Mouse (Mus musculus): ENCODE results near the gene Slc46a1. TPM values are rescaled to one million over a fixed set of nuclear protein-coding genes. Genes with fewer than 3 reads are reported as not detected.

The Slc46a1 gene
- total RNA-seq (2015) = 2.4 and 2.7 TPM in 2 replicates
- 1.8 and 5.8 TPM in 2 replicates for total RNA-seq (2017)

DNA sequence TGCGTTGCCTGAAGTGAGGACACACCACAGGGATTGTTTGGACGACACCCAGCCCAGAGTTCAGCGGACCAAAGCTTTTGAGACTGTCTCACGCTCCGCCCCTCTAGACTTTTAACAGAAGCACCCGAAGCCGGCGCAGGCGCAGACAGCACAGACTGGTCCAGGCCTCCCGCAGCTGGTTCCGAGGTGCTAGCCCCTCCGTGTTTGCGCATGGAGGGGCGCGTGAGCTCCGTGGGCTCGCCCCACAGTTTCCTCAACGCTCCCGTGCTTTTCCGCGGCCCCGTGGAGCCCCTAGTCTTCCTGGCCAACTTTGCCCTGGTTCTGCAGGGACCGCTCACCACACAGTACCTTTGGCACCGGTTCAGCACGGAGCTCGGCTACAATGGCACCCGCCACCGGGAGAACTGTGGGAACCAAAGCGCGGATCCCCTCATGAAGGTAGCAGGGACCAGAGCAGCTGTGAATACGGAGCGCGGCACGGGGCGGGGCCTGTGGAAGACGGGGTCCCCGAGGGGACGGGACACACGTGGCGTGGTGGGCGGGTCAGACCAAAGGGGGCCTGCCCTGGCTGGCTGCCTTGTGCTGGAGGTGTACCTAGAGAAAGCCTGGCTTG lies at the start of gene Slc46a1:
Slc46a1 (plus strand) TSS at position 130 of the 613 bp plus-strand sequence.
- peak; percentile 92 for ATAC-seq (replicated peaks; ENCODE audit: poor library complexity)

DNA sequence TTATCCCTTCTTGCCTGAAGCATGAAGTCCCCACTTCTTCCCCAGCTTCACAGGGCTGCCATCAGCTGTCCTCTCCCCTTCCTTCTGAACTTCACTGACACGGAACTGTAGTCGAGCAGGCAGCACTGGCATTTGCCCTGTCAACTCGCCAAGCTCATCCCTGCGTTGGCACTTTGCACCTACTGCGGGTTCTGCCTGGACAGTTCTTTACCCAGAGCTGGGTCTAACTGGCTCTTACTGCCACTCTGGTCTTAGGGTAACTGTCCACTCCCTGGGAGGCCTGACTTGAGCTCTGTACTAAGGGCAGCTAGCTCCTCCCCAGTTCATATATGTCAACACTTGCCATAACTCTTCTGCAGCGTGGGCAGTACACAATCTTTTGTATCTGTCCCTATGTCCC lies 48.6 kb upstream of the Slc46a1 start:
- ATAC-seq (replicated peaks; ENCODE audit: poor library complexity) = no peak

DNA sequence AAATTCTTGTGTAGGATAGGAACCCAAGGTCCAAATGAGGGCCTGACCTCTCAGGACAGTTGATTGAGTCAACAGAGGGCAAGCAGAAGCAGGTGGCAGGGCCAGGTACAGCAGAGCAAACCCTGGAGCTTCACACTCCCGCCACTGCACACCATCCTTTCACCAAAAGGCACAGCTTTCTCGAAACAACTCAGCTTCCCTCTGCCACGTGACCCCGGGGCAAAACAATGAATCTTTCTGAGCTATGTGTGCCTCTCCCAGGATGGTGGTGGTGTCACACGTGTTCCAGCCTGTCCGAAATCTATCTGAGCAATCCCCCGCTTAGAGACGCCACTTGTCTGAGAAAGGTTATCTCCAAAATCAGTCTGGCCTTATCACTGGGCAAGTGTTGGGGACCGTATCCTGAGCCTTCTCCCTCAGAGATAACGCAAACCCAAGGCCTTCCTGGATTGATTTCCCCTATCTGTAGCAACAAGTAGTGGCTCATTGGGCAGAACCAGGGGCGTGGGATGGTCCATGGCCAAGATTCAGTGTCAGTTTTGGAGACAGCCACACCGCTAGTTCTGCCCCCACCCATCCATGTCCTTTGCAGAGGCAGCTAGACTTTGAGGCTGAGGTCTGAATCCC lies 45.1 kb upstream of the Slc46a1 start:
- 0 out of 2 replicates have a peak, but pooled peaks have one; percentile 29 for ATAC-seq (replicated peaks; ENCODE audit: poor library complexity)

DNA sequence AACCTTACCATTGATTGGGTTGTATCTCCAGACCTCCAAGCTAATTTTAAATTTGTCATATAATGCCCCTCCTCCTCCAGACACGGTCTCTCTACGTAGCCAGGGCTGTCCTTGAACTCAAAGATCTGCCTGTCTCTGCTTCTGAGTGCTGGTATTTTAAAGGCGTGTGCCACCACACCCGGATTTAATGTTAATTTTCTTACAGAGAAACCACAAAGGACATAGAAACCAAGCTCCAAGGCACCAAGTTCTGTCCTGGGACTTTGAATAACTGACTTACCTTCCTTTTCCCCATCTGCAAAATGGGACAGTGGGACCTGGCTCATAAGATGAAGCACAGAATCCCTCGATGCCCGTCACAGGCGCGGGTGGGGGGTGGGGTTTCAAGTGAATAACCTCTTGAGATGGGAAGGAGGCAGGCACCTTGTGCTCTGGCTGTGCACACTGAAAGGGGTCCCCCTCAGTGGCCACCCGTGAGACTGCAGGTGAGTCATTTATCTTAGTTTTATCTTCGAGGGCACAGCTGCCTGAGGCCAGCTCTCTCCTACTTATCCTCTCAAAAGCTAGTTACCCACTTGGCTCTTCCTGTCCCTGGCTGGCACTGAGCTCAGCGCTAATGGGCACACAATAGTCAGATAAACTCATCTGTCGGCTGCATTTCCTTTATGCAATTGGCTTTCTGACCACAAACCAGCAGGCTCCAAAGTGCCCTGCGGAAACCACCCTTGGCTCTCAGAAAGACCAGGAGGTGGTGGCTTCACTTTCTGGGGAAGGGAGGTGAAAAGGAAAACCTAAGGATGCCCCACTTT lies 44.1 kb upstream of the Slc46a1 start:
- peak; percentile 79 for ATAC-seq (replicated peaks; ENCODE audit: poor library complexity)

DNA sequence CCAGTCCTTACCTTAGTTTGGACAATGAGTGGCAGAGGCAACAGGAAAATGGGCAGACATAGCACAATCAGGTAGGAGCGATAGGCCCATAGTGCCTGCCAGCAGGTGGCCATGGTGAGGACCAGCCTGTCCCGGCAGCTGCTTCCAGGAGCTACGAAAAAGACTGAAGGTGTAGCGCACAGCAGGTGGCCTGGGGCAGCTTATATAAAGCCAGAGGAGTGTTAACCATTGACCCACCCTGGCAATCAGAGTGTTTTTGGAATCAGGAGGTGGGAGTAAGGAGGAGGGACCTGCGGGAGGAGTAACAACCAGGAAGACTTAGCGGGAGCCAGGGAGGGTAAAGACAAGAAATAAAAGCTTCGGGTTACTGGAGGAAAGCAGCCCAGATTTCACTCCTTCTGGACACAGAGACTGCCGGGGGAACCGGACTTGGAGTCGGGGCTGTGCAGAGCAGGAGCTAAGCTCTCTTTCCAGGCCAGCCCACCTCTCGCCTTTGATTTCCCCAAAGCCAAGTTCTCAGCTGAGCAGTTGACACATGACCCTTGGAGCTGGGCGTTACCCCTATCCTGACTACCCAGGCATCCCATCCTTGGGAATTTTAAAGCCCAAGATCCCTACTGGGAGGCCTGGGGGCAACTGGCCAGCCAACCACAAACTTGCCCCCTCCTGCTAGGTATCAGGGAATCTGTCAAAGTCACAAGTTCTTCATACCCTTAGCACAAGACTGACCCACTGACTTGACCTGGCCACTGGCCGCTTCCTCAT lies 43.3 kb upstream of the Slc46a1 start, which contains the start of gene Slc13a2:
Slc13a2 (minus strand) TSS at position 163 of the 765 bp plus-strand sequence.
- peak; percentile 20; the same call in 1 of the 2 replicates for ATAC-seq (replicated peaks; ENCODE audit: poor library complexity)

DNA sequence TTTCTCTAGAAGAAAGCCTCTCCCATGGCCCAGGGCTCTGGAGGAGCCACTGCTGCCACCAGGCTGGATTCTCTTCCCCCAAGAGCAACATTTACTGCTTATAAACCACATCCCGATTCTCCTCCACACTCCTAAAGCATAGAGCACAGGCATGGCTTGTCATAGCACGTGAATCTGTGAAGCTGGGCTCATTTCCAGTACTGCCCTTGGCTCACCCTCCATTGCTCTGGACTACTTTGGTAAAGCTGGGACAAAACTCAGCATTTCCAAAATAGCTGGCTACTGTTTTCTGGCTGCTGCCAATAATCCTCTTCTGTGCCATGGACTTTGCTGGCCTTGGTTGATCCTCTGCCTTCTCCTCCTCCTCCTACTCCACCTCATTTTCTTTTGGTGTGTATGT lies 41.1 kb upstream of the Slc46a1 start:
- no peak for ATAC-seq (replicated peaks; ENCODE audit: poor library complexity)

DNA sequence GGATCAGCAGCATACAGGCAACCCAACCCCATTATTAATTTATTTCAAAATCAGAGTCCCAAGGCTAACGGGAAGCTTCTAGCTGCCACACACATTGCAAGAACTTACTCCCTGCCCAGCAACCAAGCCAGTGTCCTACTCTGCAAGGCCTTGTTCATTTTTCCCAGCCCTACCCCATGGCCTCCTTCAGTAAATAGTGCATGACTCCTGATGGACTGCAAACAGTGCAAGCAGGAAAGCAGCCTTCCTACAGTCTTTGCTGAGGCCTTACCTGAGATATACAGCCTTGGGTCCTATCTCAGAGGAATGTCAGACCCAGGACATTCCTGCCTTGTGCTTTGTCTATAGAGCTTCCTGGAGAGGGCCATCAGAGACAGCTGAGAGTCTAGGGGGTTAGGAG lies 39.9 kb upstream of the Slc46a1 start:
- no peak for ATAC-seq (replicated peaks; ENCODE audit: poor library complexity)

DNA sequence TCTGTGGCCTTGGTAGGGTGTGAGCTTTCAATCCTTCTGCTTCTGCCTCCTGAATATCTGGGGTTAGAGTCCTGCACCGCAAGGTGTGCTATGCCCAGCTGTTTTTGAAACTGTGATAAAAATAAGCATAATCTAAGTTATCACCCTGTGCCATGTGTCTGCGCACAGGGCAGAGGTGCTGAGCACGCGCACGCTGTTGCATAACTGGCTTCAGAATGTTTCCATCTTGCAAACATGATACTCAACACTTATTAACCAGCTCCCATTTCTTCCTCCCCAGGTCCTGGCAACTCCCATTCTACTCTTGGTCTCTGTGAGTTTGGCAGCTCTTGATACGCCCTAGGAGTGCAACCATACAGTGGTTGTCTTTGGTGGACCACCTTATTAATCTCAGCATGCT lies 37.8 kb upstream of the Slc46a1 start:
- ATAC-seq (replicated peaks; ENCODE audit: poor library complexity) = no peak

DNA sequence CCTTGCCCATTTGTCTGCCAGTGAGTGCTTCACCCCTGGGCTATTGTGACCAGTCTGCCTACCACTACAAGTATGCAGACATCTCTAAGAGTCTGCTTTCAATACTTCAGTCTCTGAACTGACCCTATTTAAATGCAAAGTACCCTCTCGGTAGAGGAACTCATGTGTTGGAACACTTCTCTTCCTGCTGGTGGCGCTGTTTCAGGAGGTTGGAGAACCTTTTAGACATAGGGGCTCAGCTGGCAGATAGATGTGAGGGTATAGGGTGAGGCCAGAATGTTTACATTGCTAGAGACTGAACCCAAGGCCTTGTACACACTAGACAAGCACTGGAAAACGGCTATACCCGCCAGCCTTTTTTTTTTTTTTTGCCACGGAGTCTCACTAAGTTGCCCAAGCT lies 37.2 kb upstream of the Slc46a1 start:
- ATAC-seq (replicated peaks; ENCODE audit: poor library complexity) = no peak

DNA sequence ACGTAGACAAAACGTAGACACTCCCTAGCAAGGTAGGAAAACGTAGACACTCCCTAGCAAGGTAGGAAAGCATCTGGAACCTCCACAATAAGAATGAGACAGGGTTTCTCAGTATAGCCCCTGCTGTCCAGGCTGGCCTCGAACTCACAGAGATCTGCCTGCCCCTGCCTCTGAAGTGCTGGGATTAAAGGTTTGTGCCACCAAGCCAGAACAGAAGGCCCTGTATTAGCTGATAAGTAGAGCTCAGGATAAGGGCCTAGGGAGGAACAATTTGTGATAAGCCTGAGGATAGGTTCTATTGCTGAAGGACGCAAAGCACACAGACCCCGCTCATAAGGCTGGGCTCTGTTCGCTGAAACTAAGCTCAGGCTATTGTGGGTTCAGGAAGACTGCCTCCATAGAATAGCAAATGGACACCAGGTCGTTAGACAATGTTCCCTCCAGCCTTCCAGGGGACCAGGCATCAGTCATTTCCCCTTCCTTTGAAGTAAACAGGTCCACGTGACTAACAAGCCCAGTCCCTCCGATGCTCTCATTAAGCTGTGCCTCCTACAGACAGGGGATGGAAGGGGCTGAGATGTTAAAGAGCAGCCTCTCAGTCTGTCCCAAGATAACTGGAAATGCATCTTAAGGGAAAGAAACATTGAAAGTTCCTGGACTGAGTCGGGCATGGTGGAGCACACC lies 35.2 kb upstream of the Slc46a1 start:
- peak; percentile 23; the same call in 1 of the 2 replicates for ATAC-seq (replicated peaks; ENCODE audit: poor library complexity)

DNA sequence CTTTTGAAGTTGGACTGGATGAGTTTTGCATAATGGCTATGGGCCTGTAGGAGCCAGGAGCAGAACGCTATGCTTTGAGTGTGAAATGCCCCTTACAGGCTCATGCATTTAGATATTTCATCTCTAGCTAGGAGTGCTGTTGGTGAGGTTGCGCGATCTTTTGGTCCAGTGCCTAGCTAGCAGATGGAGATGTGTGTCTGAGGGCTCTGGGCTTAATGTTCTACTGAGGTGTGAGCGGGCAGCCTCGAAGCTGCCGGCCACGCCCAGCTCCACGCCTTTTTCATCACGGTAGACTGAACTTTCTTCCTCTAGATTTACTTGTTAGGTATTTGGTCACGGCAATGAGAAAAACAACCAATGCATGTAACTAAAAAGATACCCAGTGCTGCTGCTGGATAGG lies 34.3 kb upstream of the Slc46a1 start:
- no peak for ATAC-seq (replicated peaks; ENCODE audit: poor library complexity)

DNA sequence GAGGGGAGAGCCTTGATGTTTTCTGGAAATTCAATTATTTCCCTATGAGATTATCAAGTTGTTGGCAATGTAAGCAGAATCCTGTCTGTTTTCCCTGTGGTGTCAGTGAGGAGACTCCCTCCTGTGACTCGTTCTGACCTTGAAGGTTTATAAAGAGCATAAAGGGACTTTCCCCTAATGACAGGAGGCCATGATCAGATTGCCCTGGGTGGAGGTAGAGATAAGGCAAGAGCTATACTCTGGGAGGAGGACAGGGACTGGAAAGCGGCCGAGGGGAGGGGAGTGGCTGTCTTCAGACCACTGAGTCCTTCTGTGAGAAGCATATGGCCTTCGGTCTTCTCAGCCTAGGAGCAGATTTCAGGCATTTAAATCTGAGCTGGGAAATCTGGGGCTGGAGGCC lies 31.4 kb upstream of the Slc46a1 start:
- ATAC-seq (replicated peaks; ENCODE audit: poor library complexity) = no peak

DNA sequence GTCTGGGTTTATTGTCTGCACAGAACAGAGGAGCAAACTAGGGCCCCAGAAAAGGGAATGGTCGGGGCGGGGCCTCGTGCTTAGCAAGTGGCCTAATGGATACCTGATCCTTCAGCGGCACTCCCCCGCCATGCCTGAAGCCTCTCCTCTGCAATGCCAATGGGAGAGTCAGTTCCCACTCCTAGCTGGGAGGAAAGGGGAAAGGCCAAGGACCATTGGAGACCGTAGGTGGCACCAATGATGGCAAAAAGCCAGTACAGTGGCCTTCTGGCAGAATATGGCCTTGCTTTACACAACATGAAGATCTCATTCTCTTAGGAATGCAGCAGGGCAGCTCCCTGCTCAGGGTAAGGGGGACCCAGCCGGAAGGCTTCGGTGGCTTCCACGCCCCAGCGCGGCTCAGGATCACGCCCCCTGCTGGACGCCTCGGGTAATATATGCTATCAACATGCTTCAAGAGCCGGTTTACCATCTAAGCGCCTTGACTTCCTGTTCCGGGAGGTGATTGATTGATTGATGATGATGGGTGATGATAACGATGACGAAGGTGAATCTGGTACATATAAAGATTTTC lies 29.6 kb upstream of the Slc46a1 start:
- peak; percentile 77 for ATAC-seq (replicated peaks; ENCODE audit: poor library complexity)

DNA sequence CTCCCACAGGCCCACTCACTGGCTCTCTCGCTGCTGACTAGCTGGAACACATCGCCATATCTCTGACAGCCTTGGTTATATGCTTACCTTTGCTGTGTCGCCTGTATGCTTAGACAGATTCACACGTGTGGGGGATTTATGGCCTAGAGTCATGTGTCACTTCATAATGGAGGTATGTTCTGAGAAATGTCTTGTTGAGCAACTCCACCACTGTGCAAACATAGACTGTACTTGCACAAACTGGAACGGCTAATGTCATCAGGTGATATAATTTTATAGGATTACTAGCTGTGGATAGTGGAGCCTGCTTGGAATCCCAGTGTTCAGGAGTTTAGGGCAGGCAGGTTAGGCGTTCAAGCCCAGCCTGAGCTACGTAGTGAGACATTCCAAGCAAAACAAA lies 28.3 kb upstream of the Slc46a1 start:
- no peak for ATAC-seq (replicated peaks; ENCODE audit: poor library complexity)

DNA sequence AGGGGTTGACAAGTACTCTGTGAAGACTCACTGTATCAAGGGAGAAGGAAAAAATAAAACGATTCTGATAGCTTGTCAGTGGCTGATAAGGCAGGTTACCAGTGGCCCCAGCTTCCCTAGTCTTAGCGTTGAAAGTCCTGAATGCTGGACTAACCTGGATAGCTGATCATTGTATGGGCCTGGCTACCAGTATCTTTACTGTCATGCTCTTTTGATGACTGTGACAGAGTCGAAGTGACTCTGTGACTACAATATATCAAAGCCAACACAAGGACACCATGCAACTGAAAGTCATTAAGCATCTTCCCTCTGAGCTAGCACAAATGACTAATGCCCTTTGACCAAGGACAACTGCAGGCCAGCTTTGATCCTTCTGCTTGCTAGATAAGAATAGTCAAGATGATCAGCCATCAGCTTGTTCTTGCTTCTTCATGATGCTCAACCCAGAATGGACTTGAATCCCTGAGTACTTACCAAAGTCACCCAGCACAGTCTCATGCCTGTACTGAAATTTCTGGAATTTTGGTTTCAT lies 27.0 kb upstream of the Slc46a1 start:
- ATAC-seq (replicated peaks; ENCODE audit: poor library complexity) = no peak

DNA sequence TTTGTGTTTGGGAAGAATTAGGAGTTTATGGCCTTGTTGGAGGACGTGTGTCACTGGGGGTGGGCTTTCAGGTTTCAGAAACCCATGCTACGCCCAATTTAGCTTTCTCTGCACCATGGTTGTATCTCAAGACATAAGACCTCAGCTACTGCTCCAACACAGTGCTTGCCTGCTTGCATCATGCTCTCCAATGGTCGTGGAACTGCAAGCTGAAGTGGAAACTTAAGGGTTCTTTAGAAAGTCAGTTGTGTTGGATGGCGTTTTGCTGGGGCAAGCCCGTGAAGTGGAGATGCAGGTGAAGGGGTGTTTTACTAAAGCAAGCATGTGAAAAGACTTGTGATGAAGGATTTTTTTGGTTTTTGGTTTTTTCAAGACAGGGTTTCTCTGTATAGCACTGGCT lies 22.4 kb upstream of the Slc46a1 start:
- no peak for ATAC-seq (replicated peaks; ENCODE audit: poor library complexity)

DNA sequence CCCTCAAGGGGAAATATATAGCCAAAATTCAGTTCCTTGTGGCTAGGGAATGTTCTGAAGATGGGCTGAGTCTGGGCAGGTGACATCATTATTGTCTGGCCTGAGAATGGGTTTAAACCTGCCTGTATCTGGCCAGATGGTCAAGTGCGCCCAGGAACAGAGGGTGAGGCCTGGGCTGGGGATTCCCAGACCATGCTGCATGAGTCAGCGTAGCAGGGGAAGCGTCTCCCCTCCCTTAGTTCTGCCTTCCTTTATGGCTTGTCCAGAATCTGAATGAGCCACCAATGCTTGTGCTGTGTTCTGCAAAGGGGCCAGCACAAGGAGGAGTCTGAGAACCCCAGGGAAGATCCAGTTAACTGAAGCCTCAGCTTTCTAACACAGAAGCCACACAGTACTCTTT lies 18.3 kb upstream of the Slc46a1 start:
- no peak for ATAC-seq (replicated peaks; ENCODE audit: poor library complexity)

DNA sequence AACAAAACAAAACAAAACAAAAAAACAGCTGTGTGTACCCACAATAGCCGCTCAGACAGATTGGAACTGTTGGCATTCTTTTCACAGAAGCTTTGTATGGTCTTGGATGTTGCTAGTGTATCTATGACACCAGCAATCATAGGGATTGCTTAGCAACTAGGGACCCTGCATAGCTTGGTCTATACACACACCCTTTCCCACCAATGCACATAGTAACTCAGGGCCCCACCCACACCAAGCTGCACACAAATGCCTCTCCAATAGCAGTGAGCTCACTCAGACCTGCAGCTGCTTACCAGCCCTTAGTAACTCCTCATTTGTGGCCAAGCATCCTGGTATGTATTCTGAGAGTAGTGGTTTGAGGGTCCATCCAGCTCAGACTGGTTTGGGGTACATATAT lies 17.3 kb upstream of the Slc46a1 start:
- ATAC-seq (replicated peaks; ENCODE audit: poor library complexity) = no peak

DNA sequence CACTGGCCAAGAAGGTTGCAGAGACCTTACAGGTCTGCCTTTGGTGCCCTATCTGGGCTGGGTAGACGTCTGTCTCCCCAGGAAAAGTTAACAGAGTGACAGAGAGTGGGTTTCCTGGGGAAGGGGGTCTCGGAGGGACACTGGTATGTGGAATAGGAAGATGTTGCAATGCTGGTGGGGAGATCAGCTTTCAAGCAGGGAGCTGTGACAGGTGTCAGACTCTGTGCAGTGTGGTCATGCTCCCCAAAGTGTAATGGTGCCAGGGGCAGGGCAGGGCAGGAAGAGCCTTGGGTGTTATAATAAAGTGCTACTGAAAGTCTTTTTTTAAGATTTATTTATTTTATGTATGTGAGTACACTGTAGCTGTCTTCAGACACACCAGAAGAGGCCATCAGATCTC lies 15.2 kb upstream of the Slc46a1 start:
- no peak for ATAC-seq (replicated peaks; ENCODE audit: poor library complexity)

DNA sequence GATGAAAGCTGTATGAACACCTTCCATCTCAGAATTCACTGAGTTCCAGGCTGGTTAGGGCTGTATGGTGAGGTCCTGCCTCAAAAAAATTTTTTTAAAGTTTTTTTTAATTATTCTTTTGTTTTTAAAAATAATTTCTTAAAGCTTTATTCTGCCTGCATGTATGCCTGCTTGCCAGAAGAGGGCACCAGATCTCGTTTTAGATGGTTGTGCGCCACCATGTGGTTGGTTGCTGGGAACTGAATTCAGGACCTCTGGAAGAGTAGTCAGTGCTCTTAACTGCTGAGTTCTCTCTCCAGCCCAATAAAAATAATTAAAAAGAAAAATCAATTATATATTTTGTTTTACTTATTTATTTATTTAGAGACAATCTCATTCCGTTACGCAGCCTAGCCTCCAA lies 11.8 kb upstream of the Slc46a1 start:
- no peak for ATAC-seq (replicated peaks; ENCODE audit: poor library complexity)
